Mouse (Mus musculus) activated CD4-positive, CD25-positive, alpha-beta regulatory T cell, adult 9 weeks (primary cell): Measurements from ENCODE around the gene Rreb1. TPM values are rescaled to one million over a fixed set of nuclear protein-coding genes. Genes with fewer than 3 reads are reported as not detected.

Source experiments
- polyA plus RNA-seq: library from polyadenylated mRNA; unstranded; fragments of 100-300 nt; shearing (Covaris generic); gene quantifications from one replicate; pipeline ENCODE4 v1.2.1, GENCODE M21; 2017

Rreb1 gene
- 12.6 TPM for polyA plus RNA-seq

DNA sequence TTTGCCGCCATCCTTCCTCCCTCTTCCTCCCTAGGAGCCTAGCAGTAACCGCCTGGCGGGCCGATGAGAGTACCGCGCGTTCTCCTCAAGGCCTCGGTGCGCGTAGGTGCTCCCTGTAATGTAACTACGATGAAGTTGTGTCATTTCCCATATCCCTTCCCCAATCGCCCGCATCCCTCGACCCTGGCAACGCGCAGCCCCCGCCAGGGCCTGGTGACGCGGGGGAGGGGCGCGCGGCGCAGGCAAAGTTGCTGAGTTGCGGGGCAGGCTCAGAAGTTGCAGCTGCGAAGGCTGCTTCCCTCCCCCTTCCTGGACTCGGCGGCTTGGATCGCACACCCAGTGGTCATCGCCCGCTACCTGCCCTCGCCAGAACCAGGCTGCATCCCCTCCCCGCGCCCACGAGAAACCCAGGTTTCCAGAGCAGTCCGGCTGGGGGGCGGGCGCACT lies at the start of gene Rreb1:
Gene Rreb1 (plus strand): TSS at position 254 of the 447 bp plus-strand sequence.

DNA sequence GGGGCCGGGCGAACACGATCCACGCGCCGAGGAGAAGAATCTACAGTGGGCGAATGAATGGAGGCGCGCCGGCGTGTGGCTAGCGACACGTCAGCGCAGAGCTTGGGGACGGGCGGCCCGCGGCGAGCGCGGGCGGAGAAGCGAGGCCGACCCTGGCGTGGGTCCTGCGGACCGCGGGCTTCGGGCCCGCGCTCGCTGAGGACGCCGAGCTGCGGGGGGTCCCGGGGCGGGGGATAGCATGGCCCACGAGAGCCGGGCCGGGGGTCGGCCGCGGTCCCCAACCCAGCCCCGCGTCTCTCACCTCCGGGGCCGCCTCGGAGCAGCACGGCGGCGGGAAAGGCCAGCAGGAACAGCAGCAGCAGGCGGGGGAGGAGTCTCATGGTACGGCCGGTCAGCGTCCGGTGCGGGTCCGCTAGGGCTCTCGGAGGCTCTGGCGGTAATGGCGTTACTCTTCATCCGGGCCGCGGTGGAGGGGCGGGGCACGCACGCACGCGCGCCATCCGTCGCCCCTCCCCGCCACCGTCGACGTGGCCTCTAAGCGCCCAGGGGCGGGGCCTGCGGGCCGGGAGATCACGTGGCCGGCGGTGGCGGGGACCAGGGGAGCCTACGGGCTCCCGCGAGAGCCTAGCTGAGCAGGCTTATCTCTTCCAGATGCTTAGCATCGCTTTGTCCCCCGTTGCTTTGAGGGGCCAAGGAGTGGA lies 215.7 kb downstream of the Rreb1 start, which contains the start of gene Ssr1:
Gene Ssr1 (minus strand): TSS at position 514 of the 701 bp plus-strand sequence.

Other genes with a start within 250 kb of the Rreb1 start
- gene Ssr1, start 215.8 kb downstream of the Rreb1 start, polyA plus RNA-seq = 82.0 TPM